Mouse (Mus musculus) ES-E14 (cell line): ENCODE results near the gene Gfpt1. TPM values are rescaled to one million over a fixed set of nuclear protein-coding genes. Genes with fewer than 3 reads are reported as not detected.

Experiments used
- DNase-seq: peaks from one replicate; pipeline ENCODE4 v3.0.0-alpha.2; 2013; ENCODE audit warnings: low read depth, low spot score
- H3K27ac ChIP-seq: 2 replicates; pipeline ENCODE4 v1.5.1; 2012; ENCODE audit warnings: low read depth, mild to moderate bottlenecking, low read length, moderate library complexity, mixed read lengths; ENCODE audit not compliant: poor library complexity, insufficient read depth, severe bottlenecking
- H3K36me3 ChIP-seq: 2 replicates; pipeline ENCODE4 v1.6.1; 2012; ENCODE audit warnings: mild to moderate bottlenecking, low read length, moderate library complexity, mixed read lengths; ENCODE audit not compliant: control insufficient read depth, poor library complexity, insufficient read depth, severe bottlenecking
- H3K4me1 ChIP-seq, 2 experiments: fragments of 150-350 bp in 1 of 2; sonication (generic) in 1 of 2; 2 replicates each; pipeline ENCODE4 v1.6.1; 2012; ENCODE audit warnings: low read length in 2 of 2, mild to moderate bottlenecking in 1 of 2, mixed read lengths in 1 of 2; ENCODE audit not compliant: control insufficient read depth in 2 of 2, insufficient read depth in 2 of 2, poor library complexity in 1 of 2
- H3K4me3 ChIP-seq, 2 experiments: fragments of 150-350 bp in 1 of 2; sonication (generic) in 1 of 2; 2 replicates each; pipeline ENCODE4 v1.5.1; 2012; ENCODE audit warnings: low read length in 2 of 2, low read depth in 1 of 2, mild to moderate bottlenecking in 1 of 2, mixed read lengths in 1 of 2; ENCODE audit not compliant: insufficient read depth in 1 of 2, poor library complexity in 1 of 2, severe bottlenecking in 1 of 2
- H3K9ac ChIP-seq: 2 replicates; pipeline ENCODE4 v1.6.1; 2012; ENCODE audit warnings: low read depth, mild to moderate bottlenecking, low read length, mixed read lengths; ENCODE audit not compliant: poor library complexity, insufficient read depth, severe bottlenecking
- H3K9me3 ChIP-seq: fragments of 150-350 bp; sonication (generic); 2 replicates; pipeline ENCODE4 v1.6.1; 2012; ENCODE audit warnings: low read depth, mild to moderate bottlenecking, low read length; ENCODE audit not compliant: control insufficient read depth, insufficient read depth
- MAFK ChIP-seq: IDR thresholded peaks from 2 replicates; pipeline ENCODE4 v1.6.1; 2014; ENCODE audit warnings: mild to moderate bottlenecking, low read depth, low read length, inconsistent platforms; ENCODE audit not compliant: insufficient read depth
- ZC3H11A ChIP-seq: IDR thresholded peaks from 2 replicates; pipeline ENCODE4 v1.6.1; 2012; ENCODE audit warnings: low read depth, mild to moderate bottlenecking, inconsistent platforms, low read length, borderline replicate concordance
- in situ Hi-C, 2 experiments: fragments of 600-800 bp; cut with MboI; formaldehyde crosslinking; loops; one replicate each; pipeline ENCODE4 v1.15.1; 2025; ENCODE audit warnings: low sequenced_read_pairs in 2 of 2, inconsistent platforms in 1 of 2; ENCODE audit not compliant: unreplicated experiment in 2 of 2
- total RNA-seq: library from RNA; depleted of rRNA; stranded (reverse); fragments of 300-350 nt; gene quantifications from 2 replicates; pipeline ENCODE4 v1.2.3, GENCODE M21; 2012; rRNA removed

The Gfpt1 gene
- total RNA-seq, 1 experiment: 16.6 TPM

DNA sequence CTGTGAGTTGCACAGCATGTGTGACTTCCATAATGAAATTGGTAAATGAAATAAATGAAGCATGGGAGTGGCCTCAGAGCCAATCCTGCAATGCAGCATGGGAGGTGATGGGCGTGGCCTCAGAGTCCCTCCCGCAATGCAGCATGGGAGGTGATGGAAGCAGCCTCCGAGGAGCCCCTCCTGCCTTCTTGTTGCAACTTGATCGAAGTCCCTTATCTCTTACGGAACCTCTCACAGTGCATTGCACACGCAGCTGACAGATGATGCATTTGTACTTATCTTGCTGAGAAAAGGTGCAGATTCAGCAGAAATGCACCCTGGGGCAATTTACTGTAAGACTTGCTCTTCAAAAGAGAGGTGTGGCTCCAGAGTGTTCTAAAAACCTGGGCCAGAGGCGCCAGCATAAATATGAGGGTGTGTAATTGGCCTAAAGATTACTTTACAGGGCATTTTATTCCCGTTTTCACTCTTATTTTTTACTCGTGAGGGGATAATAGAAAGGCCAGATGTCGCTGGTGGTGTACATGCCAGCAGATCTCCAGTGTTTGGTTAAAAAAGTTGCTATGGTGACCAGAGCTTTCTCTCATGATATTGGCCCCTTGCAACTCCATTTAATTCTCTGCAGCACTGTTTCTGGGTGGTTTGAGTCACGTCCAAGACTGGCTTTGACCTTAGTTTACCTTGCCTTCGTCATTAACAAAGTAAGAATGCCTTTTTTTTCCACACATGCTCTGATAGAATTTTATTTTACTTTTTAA lies 97.3 kb downstream of the Gfpt1 start:
- TF ChIP-seq ZC3H11A (no peak), MAFK (peak; percentile 63)
- Histone ChIP-seq H3K9ac (no peak overlapping the region), H3K36me3 (no peaks in the 10 kb centered on the region), H3K27ac (no peak overlapping the region), H3K9me3 (no peaks in the 10 kb centered on the region), H3K4me1 (peaks cover 0 to 3% of the 10 kb centered on the region in 2 experiments; a peak in 1 of 4 replicates), H3K4me3 (no peak overlapping the region)
- in situ Hi-C loops: no loop called here
- no peak for DNase-seq

Other genes starting within 250 kb of the Gfpt1 start
- gene Anxa4, start 249.3 kb upstream of the Gfpt1 start, total RNA-seq: 14.0 and 22.1 TPM in 2 replicates
- 17.5 and 20.0 TPM in 2 replicates for gene Aak1, start 193.3 kb upstream of the Gfpt1 start, total RNA-seq
- 105 and 113 TPM in 2 replicates for gene Nfu1, start 33.6 kb upstream of the Gfpt1 start, total RNA-seq
- gene D6Ertd527e, start 61.9 kb downstream of the Gfpt1 start, total RNA-seq: 0.11 TPM in 1 of 2 replicates, not detected in the other